Mouse (Mus musculus) cerebellum, adult 2 months (tissue): ENCODE data around the gene Slc25a25. TPM values are rescaled to one million over a fixed set of nuclear protein-coding genes. Genes with fewer than 3 reads are reported as not detected.
"Not testable (repeated sequence)": the region's sequence is repeated elsewhere in the genome, so short reads cannot be mapped to it uniquely, and the experiment has no call there.

Source experiments
- DNase-seq, 2 experiments: peaks; one replicate each; pipeline ENCODE4 v3.0.0; 2021
- H3K27ac ChIP-seq: fragments of 200-500 bp; 2 replicates; pipeline ENCODE4 v1.5.1; 2012; ENCODE audit warnings: low read length, control low read depth, inconsistent platforms; ENCODE audit not compliant: insufficient read depth
- H3K27me3 ChIP-seq: fragments of 200-500 bp; 2 replicates; pipeline ENCODE4 v1.6.1; 2012; ENCODE audit warnings: inconsistent platforms, mild to moderate bottlenecking, low read length, moderate library complexity; ENCODE audit not compliant: control insufficient read depth, insufficient read depth
- H3K4me1 ChIP-seq: fragments of 200-500 bp; 2 replicates; pipeline ENCODE4 v1.6.1; 2011; ENCODE audit warnings: low read length; ENCODE audit not compliant: control insufficient read depth, insufficient read depth
- H3K4me3 ChIP-seq: fragments of 200-500 bp; replicated peaks from 2 replicates; pipeline ENCODE3; 2011; ENCODE audit warnings: mild to moderate bottlenecking, low read depth, low read length, control low read depth; ENCODE audit not compliant: insufficient read depth
- CTCF ChIP-seq: fragments of 200-500 bp; IDR thresholded peaks from 2 replicates; pipeline ENCODE4 v1.5.1; 2011; ENCODE audit warnings: low read depth, mild to moderate bottlenecking, control low read depth, low read length, moderate library complexity, borderline replicate concordance; ENCODE audit not compliant: insufficient read depth
- POLR2A ChIP-seq: fragments of 200-500 bp; IDR thresholded peaks from 2 replicates; pipeline ENCODE4 v1.6.1; 2011; ENCODE audit warnings: low read length, control low read depth, borderline replicate concordance; ENCODE audit not compliant: insufficient read depth
- WGBS: fragments of 180-500 bp; shearing (Covaris S2); methylation state at CpG from one replicate; pipeline ENCODE4 v1.1.7; 2018; 5-methylcytosine and 5-hydroxymethylcytosine counted together
- polyA plus RNA-seq: library from polyadenylated mRNA; depleted of rRNA; stranded (reverse); fragments of >200 nt; gene quantifications from 2 replicates; pipeline ENCODE4 v1.2.3, GENCODE M21; 2012

Slc25a25 gene
- polyA plus RNA-seq, 1 experiment: 76.2 TPM

DNA sequence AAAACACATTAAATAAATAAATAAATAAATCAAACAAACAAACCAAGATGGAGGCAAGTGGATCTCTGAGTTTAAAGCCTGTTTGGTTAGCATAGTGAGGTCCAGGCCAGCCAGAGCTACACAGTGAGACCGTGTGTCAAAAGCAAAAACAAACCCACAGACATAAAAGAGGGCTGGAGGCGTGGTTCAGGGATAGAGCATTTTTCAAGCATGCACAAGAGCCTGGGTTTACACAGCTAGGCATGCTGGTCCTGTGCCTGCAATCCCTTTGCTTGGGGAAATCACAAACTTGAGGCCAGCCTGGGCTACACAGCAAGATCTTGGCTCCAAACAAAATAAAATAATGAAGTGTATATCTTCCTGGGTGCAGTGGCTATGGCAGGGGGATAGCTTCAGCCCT, 41.4 kb upstream of the Slc25a25 start:
- TF ChIP-seq CTCF (no peak), POLR2A (no peak)
- WGBS: 68% methylated on average over 2 of the region's 2 CpGs
- no peak overlapping the region for H3K27ac ChIP-seq

DNA sequence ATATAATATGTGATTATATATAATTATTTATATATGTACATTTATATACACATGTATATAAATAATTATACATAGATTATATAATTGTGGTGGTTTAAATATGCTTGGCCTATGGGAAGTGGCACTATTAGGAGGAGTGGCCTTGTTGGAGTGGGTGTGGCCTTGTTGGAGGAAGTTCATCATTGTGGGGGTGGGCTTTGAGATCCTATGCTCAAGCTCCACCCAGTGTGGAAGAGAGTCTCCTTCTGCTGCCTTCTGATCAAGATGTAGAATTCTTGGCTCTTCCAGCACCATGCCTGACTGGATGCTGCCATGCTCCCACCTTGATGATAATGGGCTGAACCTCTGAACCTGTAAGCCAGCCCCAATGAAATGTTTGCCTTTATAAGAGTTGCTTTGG, 39.5 kb upstream of the Slc25a25 start:
- not testable (repeated sequence) for H3K4me3 ChIP-seq, H3K27me3 ChIP-seq, H3K27ac ChIP-seq, H3K4me1 ChIP-seq, DNase-seq

More for the DNA sequence above, 41.4 kb upstream of the Slc25a25 start:
- H3K27me3 ChIP-seq: no peaks in the 10 kb centered on the region
- no peak overlapping the region for H3K4me3 ChIP-seq
- no peaks in the 10 kb centered on the region for H3K4me1 ChIP-seq
- no peak for DNase-seq

DNA sequence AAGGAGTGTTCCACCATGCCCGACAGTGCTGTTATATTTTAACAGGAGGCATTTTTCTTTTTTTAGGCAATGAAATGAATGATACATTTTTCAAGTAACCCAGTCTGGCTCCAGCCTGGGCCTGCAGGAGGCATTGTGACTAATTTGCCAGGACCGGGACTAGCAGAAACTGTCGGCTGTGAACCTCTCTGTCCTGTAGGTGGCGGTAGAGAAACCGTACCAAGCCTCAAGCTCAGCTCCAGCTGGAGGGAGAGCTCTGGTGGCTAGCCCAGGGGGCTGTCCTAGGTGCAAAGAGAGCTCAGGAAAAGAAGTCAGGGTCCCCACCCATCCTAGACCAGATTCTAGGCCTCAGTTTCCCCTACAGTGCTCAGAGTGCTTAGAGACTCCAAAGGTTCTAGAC, 37.4 kb upstream of the Slc25a25 start:
- DNase-seq: peak; percentile 80 to 81
- TF ChIP-seq POLR2A: no peak
- peak; percentile 83 for TF ChIP-seq CTCF
- Histone ChIP-seq H3K27ac (no peak overlapping the region), H3K4me1 (no peaks in the 10 kb centered on the region), H3K27me3 (no peaks in the 10 kb centered on the region), H3K4me3 (no peak overlapping the region)
- WGBS: 2% methylated on average over 5 of the region's 5 CpGs

DNA sequence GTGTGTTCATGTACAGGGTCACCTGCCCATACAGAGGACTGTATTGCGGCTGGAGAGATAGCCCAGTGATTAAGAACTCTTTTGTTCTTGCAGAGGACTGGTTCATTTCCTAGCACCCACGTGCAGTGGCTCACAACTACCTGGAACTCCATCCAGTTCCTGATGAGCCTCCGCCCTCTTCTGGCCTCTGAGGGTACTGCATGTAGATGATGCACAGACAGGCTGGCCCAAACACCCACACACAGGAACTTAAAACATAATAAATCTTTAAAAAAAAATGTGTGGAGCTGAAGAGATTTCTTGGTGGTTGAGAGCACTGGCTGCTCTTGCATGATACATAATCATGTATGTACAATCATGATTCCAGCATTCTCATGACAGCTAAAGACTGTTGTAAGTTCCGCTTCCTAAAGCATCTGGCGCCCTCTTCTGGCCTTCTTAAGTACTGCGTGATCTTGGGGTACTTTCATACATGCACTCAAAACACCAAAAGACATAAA, 35.9 kb upstream of the Slc25a25 start:
- WGBS: 11% methylated on average over 6 of the region's 6 CpGs
- no peak for TF ChIP-seq POLR2A
- TF ChIP-seq CTCF: peak; percentile 86
- peak; percentile 79 to 89 for DNase-seq
- H3K4me3 ChIP-seq: no peak overlapping the region
- no peak overlapping the region for H3K27ac ChIP-seq
- H3K27me3 ChIP-seq: no peaks in the 10 kb centered on the region
- H3K4me1 ChIP-seq: no peaks in the 10 kb centered on the region

DNA sequence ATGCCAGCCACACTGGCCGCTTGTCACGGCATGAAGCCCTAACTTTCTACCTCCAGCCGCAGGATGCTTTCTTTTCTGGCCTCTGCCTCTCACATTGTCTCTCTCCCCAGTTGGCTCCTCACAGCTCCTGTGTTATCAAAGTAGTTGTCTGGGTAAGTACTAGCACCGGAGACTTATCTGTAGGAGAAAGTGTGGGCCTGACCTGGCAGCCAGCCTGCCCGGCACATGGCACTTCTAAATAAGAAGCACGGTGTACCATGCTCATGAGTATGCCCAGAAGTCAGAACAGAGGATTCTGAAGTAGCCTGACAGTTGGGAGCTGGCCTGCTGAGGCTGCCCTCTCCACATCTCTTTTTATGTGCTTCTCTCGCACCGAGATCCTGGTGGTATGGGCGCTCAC, 34.9 kb upstream of the Slc25a25 start:
- H3K27ac ChIP-seq: no peak overlapping the region
- TF ChIP-seq POLR2A (no peak), CTCF (no peak)
- no peak overlapping the region for H3K4me3 ChIP-seq
- no peak for DNase-seq
- H3K4me1 ChIP-seq: no peaks in the 10 kb centered on the region
- H3K27me3 ChIP-seq: no peaks in the 10 kb centered on the region
- 76% methylated on average over 9 of the region's 9 CpGs for WGBS

DNA sequence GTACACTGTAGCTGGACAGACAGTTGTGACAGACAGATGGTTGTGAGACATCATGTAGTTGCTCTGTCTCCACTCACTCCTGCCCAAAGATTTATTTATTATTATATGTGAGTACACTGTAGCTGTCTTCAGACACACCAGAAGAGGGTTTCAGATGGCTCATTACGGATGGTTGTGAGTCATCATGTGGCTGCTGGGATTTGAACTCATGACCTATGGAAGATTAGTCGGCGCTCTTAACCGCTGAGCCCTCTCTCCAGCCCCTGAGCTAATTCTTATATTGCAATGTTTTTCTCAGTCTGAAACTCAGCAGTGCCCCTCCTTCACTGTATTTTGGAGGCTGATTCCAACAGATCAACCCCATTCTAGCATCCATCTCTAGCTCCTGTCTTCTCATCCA, 34.5 kb upstream of the Slc25a25 start:
- no peak overlapping the region for H3K27ac ChIP-seq
- H3K27me3 ChIP-seq: no peaks in the 10 kb centered on the region
- 95% methylated on average over 4 of the region's 4 CpGs for WGBS
- DNase-seq: no peak
- no peak for TF ChIP-seq CTCF
- no peak for TF ChIP-seq POLR2A
- no peaks in the 10 kb centered on the region for H3K4me1 ChIP-seq
- H3K4me3 ChIP-seq: no peak overlapping the region

DNA sequence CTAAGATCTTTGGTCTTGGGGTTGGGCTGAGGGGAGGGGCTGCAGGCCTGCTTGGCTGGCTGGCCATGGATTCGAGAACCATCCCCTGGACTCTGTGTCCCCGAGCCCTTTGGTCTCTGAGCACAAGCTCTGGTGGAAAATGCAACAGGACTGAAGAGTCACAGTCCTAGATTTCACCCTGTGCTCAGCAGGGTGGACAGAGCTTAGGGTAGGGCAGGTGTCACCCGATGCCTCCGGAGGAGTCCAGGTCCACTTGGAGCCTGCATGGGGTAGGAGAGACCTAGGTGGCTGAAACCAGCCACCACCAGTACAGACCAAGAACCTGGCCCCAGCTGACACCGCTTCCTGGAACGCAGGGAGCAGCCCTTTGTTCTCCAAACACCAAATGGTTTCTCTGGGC, 33.7 kb upstream of the Slc25a25 start:
- Histone ChIP-seq H3K27ac (no peak overlapping the region), H3K27me3 (no peaks in the 10 kb centered on the region), H3K4me3 (no peak overlapping the region), H3K4me1 (no peaks in the 10 kb centered on the region)
- WGBS: 87% methylated on average over 6 of the region's 6 CpGs
- no peak for TF ChIP-seq POLR2A
- TF ChIP-seq CTCF: no peak
- DNase-seq: no peak

DNA sequence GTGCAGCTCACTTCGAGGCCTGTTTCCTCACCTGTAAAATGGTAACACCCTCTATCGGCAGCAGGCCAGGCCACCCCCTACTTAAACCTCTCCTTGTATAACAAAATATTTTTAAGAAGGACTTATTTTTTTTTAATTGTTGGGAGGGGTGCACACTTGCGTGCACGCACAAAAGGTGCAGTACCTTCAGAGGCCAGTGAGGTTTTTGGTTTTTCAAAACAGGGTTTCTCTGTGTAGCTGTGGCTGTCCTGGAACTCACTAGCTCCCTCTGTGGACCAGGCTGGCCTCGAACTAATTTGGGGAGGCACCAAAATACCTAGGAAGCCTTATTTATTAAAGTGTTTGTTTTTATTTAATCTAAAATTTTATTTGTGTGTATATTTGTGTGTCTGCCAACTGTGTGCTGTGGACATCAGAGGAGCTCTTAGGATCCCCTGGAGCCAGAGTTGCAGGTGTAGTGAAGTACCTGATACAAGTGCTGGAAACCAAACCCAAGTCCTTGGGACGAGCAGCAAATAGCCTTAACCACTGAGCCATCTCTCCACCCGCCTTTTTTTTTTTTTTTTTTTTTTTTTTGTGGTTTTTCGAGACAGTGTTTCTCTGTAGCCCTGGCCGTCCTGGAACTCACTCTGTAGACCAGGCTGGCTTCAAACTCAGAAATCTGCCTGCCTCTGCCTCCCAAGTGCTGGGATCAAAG, 32.1 kb upstream of the Slc25a25 start:
- no peaks in the 10 kb centered on the region for H3K27me3 ChIP-seq
- no peak overlapping the region for H3K4me3 ChIP-seq
- no peaks in the 10 kb centered on the region for H3K4me1 ChIP-seq
- no peak overlapping the region for H3K27ac ChIP-seq
- WGBS: 70% methylated on average over 9 of the region's 9 CpGs
- no peak for DNase-seq
- no peak for TF ChIP-seq CTCF
- TF ChIP-seq POLR2A: no peak
